Mouse (Mus musculus) lung, postnatal 0 days (tissue): ENCODE measurements around the gene Hvcn1. TPM values are rescaled to one million over a fixed set of nuclear protein-coding genes. Genes with fewer than 3 reads are reported as not detected.

Experiments
- ATAC-seq: fragments of 200-750 bp; cut with Nextera tagmentation; 2 replicates; pipeline ENCODE4 v1.8.0; 2017; ENCODE audit warnings: moderate library complexity
- DNase-seq: peaks from one replicate; pipeline ENCODE4 v3.0.0-alpha.2; 2016; ENCODE audit warnings: low spot score
- H3K27ac ChIP-seq: fragments of 300-500 bp; sonication (generic); 2 replicates; pipeline ENCODE4 v1.5.1; 2014; ENCODE audit warnings: antibody characterized with exemption, mild to moderate bottlenecking, low read length, mixed read lengths
- H3K27me3 ChIP-seq: fragments of 300-500 bp; sonication (generic); replicated peaks from 2 replicates; pipeline ENCODE4 v1.6.1; 2014; ENCODE audit warnings: low read length, mixed read lengths; ENCODE audit not compliant: insufficient read depth
- H3K36me3 ChIP-seq: fragments of 300-500 bp; sonication (generic); 2 replicates; pipeline ENCODE4 v1.6.1; 2014; ENCODE audit warnings: low read length, mixed read lengths; ENCODE audit not compliant: insufficient read depth
- H3K4me1 ChIP-seq: fragments of 300-500 bp; sonication (generic); 2 replicates; pipeline ENCODE4 v1.6.1; 2014; ENCODE audit warnings: antibody characterized with exemption, low read depth, low read length, mixed read lengths; ENCODE audit not compliant: insufficient read depth
- H3K4me2 ChIP-seq: fragments of 300-500 bp; sonication (generic); replicated peaks from 2 replicates; pipeline ENCODE4 v1.6.1; 2014; ENCODE audit warnings: low read depth, mild to moderate bottlenecking, low read length, moderate library complexity, mixed read lengths
- H3K4me3 ChIP-seq: fragments of 300-500 bp; sonication (generic); 2 replicates; pipeline ENCODE4 v1.5.1; 2014; ENCODE audit warnings: low read depth, low read length
- H3K9ac ChIP-seq: fragments of 300-500 bp; sonication (generic); replicated peaks from 2 replicates; pipeline ENCODE4 v1.6.1; 2014; ENCODE audit warnings: low read depth, mild to moderate bottlenecking
- H3K9me3 ChIP-seq: fragments of 300-500 bp; sonication (generic); 2 replicates; pipeline ENCODE4 v1.6.1; 2016; ENCODE audit warnings: low read length, mixed read lengths
- CTCF ChIP-seq: IDR thresholded peaks from 2 replicates; pipeline ENCODE4 v1.5.1; 2016; ENCODE audit warnings: antibody characterized with exemption, mild to moderate bottlenecking
- EP300 ChIP-seq: IDR thresholded peaks from 2 replicates; pipeline ENCODE4 v1.6.1; 2016; ENCODE audit warnings: antibody characterized with exemption, mild to moderate bottlenecking, control low read depth
- WGBS: fragments of 180-500 bp; shearing (Covaris S2); extraction: QIAGEN DNeasy Blood & Tissue Kit; methylation state at CpG from one replicate; pipeline ENCODE4 v1.1.7; 2014; 5-methylcytosine and 5-hydroxymethylcytosine counted together
- polyA plus RNA-seq: library from polyadenylated mRNA; unstranded; fragments of >200 nt; fragmentation: Nextera tagmentation; extraction: Ambion mirVana; gene quantifications from 2 replicates; pipeline ENCODE4 v1.2.1, GENCODE M21; 2015

Gene Hvcn1
- polyA plus RNA-seq, 1 experiment from 2014 or later: 3.7 TPM

GRCm38 (mm10) chr5:122245186-122245585 is 38.6 kb downstream of the Hvcn1 start:
- Histone ChIP-seq H3K4me2 (no peak overlapping the region), H3K9me3 (no peaks in the 10 kb centered on the region), H3K27me3 (no peaks in the 10 kb centered on the region), H3K4me1 (no peaks in the 10 kb centered on the region), H3K36me3 (peaks cover 5% of the 10 kb centered on the region; the same call in 1 of the 2 replicates), H3K9ac (no peak overlapping the region), H3K27ac (no peak overlapping the region), H3K4me3 (no peak overlapping the region)
- WGBS: 52% methylated on average over 3 of the region's 3 CpGs
- no peak for ATAC-seq
- DNase-seq: no peak
- TF ChIP-seq CTCF (no peak), EP300 (no peak)

GRCm38 (mm10) chr5:122246547-122247167 is 40.1 kb downstream of the Hvcn1 start:
- WGBS: 86% methylated on average over 10 of the region's 10 CpGs

GRCm38 (mm10) chr5:122247529-122247928 is 40.9 kb downstream of the Hvcn1 start:
- DNase-seq: no peak
- 88% methylated on average over 11 of the region's 11 CpGs for WGBS

More at GRCm38 (mm10) chr5:122246547-122247167, 40.1 kb downstream of the Hvcn1 start:
- Histone ChIP-seq H3K4me3 (no peak overlapping the region), H3K9me3 (no peaks in the 10 kb centered on the region), H3K27me3 (no peaks in the 10 kb centered on the region), H3K9ac (no peak overlapping the region), H3K4me2 (no peak overlapping the region), H3K27ac (no peak overlapping the region), H3K4me1 (no peaks in the 10 kb centered on the region), H3K36me3 (peaks cover 5% of the 10 kb centered on the region; the same call in 1 of the 2 replicates)
- ATAC-seq: no peak
- DNase-seq: no peak
- TF ChIP-seq EP300: no peak
- TF ChIP-seq CTCF: no peak

GRCm38 (mm10) chr5:122247934-122248333 is 41.3 kb downstream of the Hvcn1 start:
- ATAC-seq: no peak
- TF ChIP-seq CTCF (no peak), EP300 (no peak)
- no peak overlapping the region for H3K4me3 ChIP-seq
- no peaks in the 10 kb centered on the region for H3K27me3 ChIP-seq
- peaks cover 5% of the 10 kb centered on the region; the same call in 1 of the 2 replicates for H3K36me3 ChIP-seq
- H3K9me3 ChIP-seq: no peaks in the 10 kb centered on the region
- H3K4me2 ChIP-seq: no peak overlapping the region
- no peak overlapping the region for H3K9ac ChIP-seq
- no peaks in the 10 kb centered on the region for H3K4me1 ChIP-seq
- WGBS: 91% methylated on average over 7 of the region's 7 CpGs
- no peak for DNase-seq
- H3K27ac ChIP-seq: no peak overlapping the region

More at GRCm38 (mm10) chr5:122247529-122247928, 40.9 kb downstream of the Hvcn1 start:
- H3K4me2 ChIP-seq: no peak overlapping the region
- no peak overlapping the region for H3K4me3 ChIP-seq
- H3K36me3 ChIP-seq: peaks cover 5% of the 10 kb centered on the region; the same call in 1 of the 2 replicates
- no peak for ATAC-seq
- H3K9ac ChIP-seq: no peak overlapping the region
- no peaks in the 10 kb centered on the region for H3K4me1 ChIP-seq
- H3K9me3 ChIP-seq: no peaks in the 10 kb centered on the region
- H3K27me3 ChIP-seq: no peaks in the 10 kb centered on the region
- TF ChIP-seq EP300 (no peak), CTCF (no peak)
- no peak overlapping the region for H3K27ac ChIP-seq

- TF ChIP-seq EP300 (no peak), CTCF (no peak)
- Histone ChIP-seq H3K4me1 (no peaks in the 10 kb centered on the region), H3K27ac (no peak overlapping the region), H3K36me3 (peaks cover 5% of the 10 kb centered on the region; the same call in 1 of the 2 replicates), H3K4me3 (no peak overlapping the region), H3K4me2 (no peak overlapping the region), H3K27me3 (no peaks in the 10 kb centered on the region), H3K9ac (no peak overlapping the region), H3K9me3 (no peaks in the 10 kb centered on the region)
- 88% methylated on average over 4 of the region's 4 CpGs for WGBS
- ATAC-seq (no peak), DNase-seq (no peak)
Observed at GRCm38 (mm10) chr5:122249281-122249680, 42.7 kb downstream of the Hvcn1 start.

GRCm38 (mm10) chr5:122251895-122252606 is 45.4 kb downstream of the Hvcn1 start:
- TF ChIP-seq CTCF: no peak
- TF ChIP-seq EP300: no peak
- no peak for ATAC-seq
- 96% methylated on average over 17 of the region's 17 CpGs for WGBS

More at GRCm38 (mm10) chr5:122251895-122252606, 45.4 kb downstream of the Hvcn1 start:
- Histone ChIP-seq H3K4me1 (no peaks in the 10 kb centered on the region), H3K4me3 (no peak overlapping the region), H3K27ac (no peak overlapping the region), H3K4me2 (no peak overlapping the region), H3K36me3 (peaks cover 12% of the 10 kb centered on the region), H3K9ac (no peak overlapping the region), H3K27me3 (no peaks in the 10 kb centered on the region), H3K9me3 (no peaks in the 10 kb centered on the region)
- no peak for DNase-seq
